ENCODE assay signal across 8 mouse cellular contexts in genomic region chr9:28404616-28405015, GRCm38 (mm10).
DNase-seq lines count a peak whose midpoint lies in the region; ATAC-seq lines count a peak whose summit lies in the region.
"Had no signal": no experiment of that assay in that cellular context is flagged by ENCODE, and none has a peak within 500 bp of the region (broad histone marks: within the 10 kb centered on the region; RNA-seq: fewer than 3 reads in every experiment).

No protein-coding gene starts in this region.

- peak overlapping the region; percentile 52 for H3K4me3 ChIP-seq in lung, embryonic 15.5 days
- peak overlapping the region; percentile 57 for H3K4me3 ChIP-seq in embryonic facial prominence, embryonic 14.5 days (ENCODE audit: low read depth, low read length)
- H3K4me3 ChIP-seq in intestine, embryonic 14.5 days (ENCODE audit: low read depth, low read length): peak overlapping the region; percentile 48
- H3K4me3 ChIP-seq in neural tube, embryonic 15.5 days (replicated peaks): peak overlapping the region; percentile 63
- H3K4me3 ChIP-seq: liver, embryonic 13.5 days had no signal

- no peak for ATAC-seq in lung, embryonic 15.5 days (ENCODE audit: borderline replicate concordance, extremely low read depth, low FRiP score, low TSS enrichment)
- ATAC-seq in embryonic facial prominence, embryonic 14.5 days (ENCODE audit: low read depth): no peak
- no peak for ATAC-seq in intestine, embryonic 14.5 days (replicated peaks; ENCODE audit: low FRiP score, low TSS enrichment, low read depth)
- peak; percentile 15; the same call in 1 of the 2 replicates for ATAC-seq in neural tube, embryonic 15.5 days (ENCODE audit: low FRiP score)

- H3K9ac ChIP-seq in lung, embryonic 15.5 days: 0 out of 2 replicates have a peak overlapping the region, but pooled peaks have one; percentile 42
- no peak overlapping the region for H3K9ac ChIP-seq in embryonic facial prominence, embryonic 14.5 days (ENCODE audit: low read depth, low read length)
- no peak overlapping the region for H3K9ac ChIP-seq in intestine, embryonic 14.5 days (ENCODE audit: low read length)
- peak overlapping the region; percentile 64 for H3K9ac ChIP-seq in neural tube, embryonic 15.5 days (replicated peaks)
- H3K9ac ChIP-seq: liver, embryonic 13.5 days had no signal

- no peak for DNase-seq in lung, postnatal 25 days (ENCODE audit: low spot score)
- no peak for DNase-seq in embryonic facial prominence, embryonic 14.5 days (ENCODE audit: low spot score)
- no peak for DNase-seq in intestine, embryonic 14.5 days (ENCODE audit: low spot score)
- DNase-seq in natural killer cell, adult 2 months (ENCODE audit: low spot score in 2 of 2): no peak
- DNase-seq in urinary bladder, adult 2 months (ENCODE audit: low spot score): no peak
- DNase-seq: liver, embryonic 13.5 days had no signal

- peaks cover 31% of the 10 kb centered on the region for H3K27me3 ChIP-seq in lung, embryonic 15.5 days
- H3K27me3 ChIP-seq in embryonic facial prominence, embryonic 14.5 days (replicated peaks; ENCODE audit: control insufficient read depth, insufficient read depth, low read length): peaks cover 28% of the 10 kb centered on the region
- peaks cover 37% of the 10 kb centered on the region for H3K27me3 ChIP-seq in intestine, embryonic 14.5 days (replicated peaks; ENCODE audit: control insufficient read depth, insufficient read depth, low read length)
- H3K27me3 ChIP-seq in neural tube, embryonic 15.5 days (replicated peaks): no peaks in the 10 kb centered on the region; the same call in 1 of the 2 replicates

- peaks cover 16% of the 10 kb centered on the region; the same call in 1 of the 2 replicates for H3K4me1 ChIP-seq in lung, embryonic 15.5 days
- peaks cover 4% of the 10 kb centered on the region; the same call in 1 of the 2 replicates for H3K4me1 ChIP-seq in embryonic facial prominence, embryonic 14.5 days (ENCODE audit: control insufficient read depth, insufficient read depth, low read length)
- H3K4me1 ChIP-seq in intestine, embryonic 14.5 days (replicated peaks; ENCODE audit: control insufficient read depth, insufficient read depth, low read length): no peaks in the 10 kb centered on the region
- peaks cover 34% of the 10 kb centered on the region for H3K4me1 ChIP-seq in neural tube, embryonic 15.5 days
- H3K4me1 ChIP-seq: liver, embryonic 13.5 days had no signal

- H3K4me2 ChIP-seq in lung, embryonic 15.5 days: peak overlapping the region; percentile 94
- H3K4me2 ChIP-seq in embryonic facial prominence, embryonic 14.5 days (ENCODE audit: low read depth, low read length): peak overlapping the region; percentile 97
- H3K4me2 ChIP-seq in intestine, embryonic 14.5 days (ENCODE audit: low read length): peak overlapping the region; percentile 95
- peak overlapping the region; percentile 100 for H3K4me2 ChIP-seq in neural tube, embryonic 15.5 days

- no peaks in the 10 kb centered on the region for H3K9me3 ChIP-seq in lung, embryonic 15.5 days
- H3K9me3 ChIP-seq in embryonic facial prominence, embryonic 14.5 days (ENCODE audit: control insufficient read depth, low read length): no peaks in the 10 kb centered on the region
- H3K9me3 ChIP-seq in intestine, embryonic 14.5 days (ENCODE audit: control insufficient read depth, low read length): no peaks in the 10 kb centered on the region
- H3K9me3 ChIP-seq in neural tube, embryonic 15.5 days (replicated peaks): no peaks in the 10 kb centered on the region
- H3K9me3 ChIP-seq: liver, embryonic 13.5 days had no signal

- H3K36me3 ChIP-seq in lung, embryonic 15.5 days: no peaks in the 10 kb centered on the region
- no peaks in the 10 kb centered on the region for H3K36me3 ChIP-seq in embryonic facial prominence, embryonic 14.5 days (ENCODE audit: control insufficient read depth, insufficient read depth, low read length)
- H3K36me3 ChIP-seq in intestine, embryonic 14.5 days (ENCODE audit: control insufficient read depth, insufficient read depth, low read length): no peaks in the 10 kb centered on the region
- no peaks in the 10 kb centered on the region for H3K36me3 ChIP-seq in neural tube, embryonic 15.5 days
- H3K36me3 ChIP-seq: liver, embryonic 13.5 days had no signal

- no peak overlapping the region for H3K27ac ChIP-seq in lung, embryonic 15.5 days
- no peak overlapping the region for H3K27ac ChIP-seq in embryonic facial prominence, embryonic 14.5 days (replicated peaks; ENCODE audit: low read depth, low read length)
- no peak overlapping the region for H3K27ac ChIP-seq in intestine, embryonic 14.5 days (ENCODE audit: low read depth)
- peak overlapping the region; percentile 66; the same call in 1 of the 2 replicates for H3K27ac ChIP-seq in neural tube, embryonic 15.5 days (replicated peaks)
- H3K27ac ChIP-seq: liver, embryonic 13.5 days had no signal

- WGBS in lung, embryonic 15.5 days: 68% methylated on average over 8 of the region's 8 CpGs
- WGBS in embryonic facial prominence, embryonic 14.5 days: 58% methylated on average over 8 of the region's 8 CpGs
- 69% methylated on average over 8 of the region's 8 CpGs for WGBS in intestine, embryonic 14.5 days
- 29% methylated on average over 8 of the region's 8 CpGs for WGBS in neural tube, embryonic 15.5 days

Comparison
In these comparisons a context has a peak if more than half of its experiments do, and no peak if none do; other contexts are left out.
1. H3K9ac ChIP-seq: peak in lung, embryonic 15.5 days (single experiment) and neural tube, embryonic 15.5 days (single experiment); none in embryonic facial prominence, embryonic 14.5 days (single experiment) and intestine, embryonic 14.5 days (single experiment).
2. Peak in every context shown above with its lines, with median percentiles within 50 percentile points of each other: H3K4me2 ChIP-seq and H3K4me3 ChIP-seq.